Mouse (Mus musculus) left cerebral cortex, postnatal 10 days (tissue): Measurements from ENCODE around the gene Cplx3. TPM values are rescaled to one million over a fixed set of nuclear protein-coding genes. Genes with fewer than 3 reads are reported as not detected.

Source experiments
- DNase-seq, 2 experiments: peaks; one replicate each; pipeline ENCODE4 v3.0.0; 2021 to 2022; ENCODE audit warnings: low spot score in 2 of 2, mixed read lengths in 1 of 2; ENCODE audit errors: extremely low spot score in 1 of 2
- intact Hi-C: fragments of 180-260 bp; cut with DNase I; formaldehyde crosslinking; loops from one replicate; pipeline ENCODE4 v1.15.1; 2025
- total RNA-seq, 2 experiments: library from RNA; stranded (reverse); gene quantifications; 2 replicates each; pipeline ENCODE4 v1.2.3; 2021

Gene Cplx3
- total RNA-seq, 2 experiments from 2014 or later, result 15.6 to 17.8 TPM

DNA sequence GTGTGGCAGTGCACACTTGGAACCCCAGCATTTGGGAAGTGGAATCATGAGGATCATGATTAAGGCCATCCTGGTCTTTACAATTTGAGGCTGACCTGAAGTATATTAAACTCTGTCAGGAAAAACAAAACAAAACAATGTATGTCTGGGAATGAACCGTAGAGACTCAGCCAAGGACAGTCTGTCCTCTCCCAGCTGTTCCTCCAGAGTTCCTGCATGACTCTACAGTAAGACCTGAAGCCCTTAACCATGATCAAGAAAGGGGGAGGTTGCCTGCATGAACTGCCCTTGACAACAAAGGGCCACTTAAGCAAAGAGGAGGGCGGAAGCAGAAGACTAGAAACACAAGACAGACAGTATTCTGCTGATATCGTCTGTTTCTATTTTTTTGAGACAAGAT lies 30.5 kb downstream of the Cplx3 start:
- intact Hi-C loops, result no loop called here
- DNase-seq, result no peak

DNA sequence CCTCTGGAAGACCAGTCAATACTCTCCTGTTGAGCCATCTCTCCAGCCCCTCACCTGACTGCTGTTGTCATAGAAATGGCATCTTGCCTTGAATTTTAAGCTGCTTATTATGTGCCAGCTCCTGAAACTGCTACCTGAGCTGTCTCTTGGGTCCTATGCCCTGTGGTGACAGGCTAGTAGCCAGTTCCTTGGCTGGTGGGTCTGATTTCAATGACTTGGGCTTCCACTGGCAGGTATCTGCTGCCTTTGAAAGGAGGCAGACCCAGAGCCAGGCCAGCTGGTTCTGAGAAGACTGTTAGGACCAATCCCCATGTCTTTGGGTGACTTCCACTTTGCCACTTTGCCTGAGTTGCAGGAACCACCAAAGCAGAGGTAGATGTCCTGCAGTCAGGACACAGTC lies 31.7 kb downstream of the Cplx3 start:
- DNase-seq, result no peak
- intact Hi-C loops, result no loop called here

DNA sequence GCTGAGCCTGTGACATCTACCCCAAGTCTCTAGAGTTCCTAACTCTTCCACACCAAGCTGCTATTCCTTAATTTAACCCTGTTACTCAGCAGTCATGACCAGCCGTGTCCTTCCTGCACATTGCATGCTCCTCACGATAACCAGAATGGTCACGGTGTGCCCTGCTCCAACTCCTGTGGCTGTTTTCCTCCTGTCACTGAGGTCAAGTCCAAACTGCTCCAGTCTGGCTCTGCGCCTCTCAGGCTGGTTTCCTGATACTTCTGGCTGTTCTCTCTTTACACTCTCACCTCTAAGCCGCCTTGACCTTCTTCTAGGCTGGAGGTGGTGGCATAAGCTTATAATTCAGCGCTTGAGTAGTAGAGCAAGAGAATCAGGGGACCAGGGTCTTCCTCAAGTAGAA lies 37.6 kb downstream of the Cplx3 start:
- DNase-seq, result no peak
- intact Hi-C loops, result no loop called here

DNA sequence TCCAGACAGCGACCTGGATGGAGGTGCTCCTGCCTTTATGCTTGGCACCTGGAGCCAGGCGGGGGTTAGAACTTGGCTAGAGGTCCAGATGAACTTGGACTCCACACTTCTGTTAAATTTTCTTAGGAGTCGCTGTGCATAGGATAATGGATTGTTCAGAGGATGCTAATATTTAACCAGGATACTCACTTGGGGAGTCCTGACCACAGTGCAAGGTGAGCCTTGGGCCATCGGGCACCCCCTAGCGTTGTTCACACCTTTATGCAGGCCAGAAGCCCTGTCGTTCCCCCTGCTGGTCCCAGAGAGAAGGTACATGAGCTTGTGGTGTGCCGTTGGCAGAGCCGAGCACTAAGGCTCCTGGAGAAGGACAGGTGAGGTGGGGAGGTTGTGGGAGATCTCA lies 39.2 kb downstream of the Cplx3 start:
- no peak for DNase-seq
- intact Hi-C loops, result no loop called here

DNA sequence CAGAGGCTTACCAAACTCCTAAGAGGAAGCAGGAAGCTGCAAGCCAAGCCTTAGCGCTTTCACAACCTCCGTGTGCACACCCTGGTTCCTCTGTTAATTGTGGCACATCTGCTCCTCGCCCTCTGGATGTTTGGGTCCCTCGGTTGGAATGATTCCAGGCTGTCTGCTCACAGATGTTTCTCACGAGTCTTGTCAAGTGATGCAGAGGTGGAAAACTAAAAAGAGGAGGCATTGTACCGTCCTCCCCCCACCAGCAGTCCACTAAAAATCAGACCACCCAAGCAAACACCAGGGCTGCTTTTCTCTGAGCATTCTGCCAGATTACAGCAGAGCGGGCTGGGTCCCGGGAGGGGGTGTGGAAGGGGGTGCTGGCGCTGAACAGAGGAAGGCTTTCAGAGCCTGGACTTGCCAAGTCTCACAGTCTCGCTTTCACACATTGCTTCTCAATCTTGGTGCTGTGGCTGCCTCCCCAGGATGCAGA lies 40.3 kb downstream of the Cplx3 start:
- intact Hi-C loops, result no loop called here
- DNase-seq, result peak; percentile 76 to 81

DNA sequence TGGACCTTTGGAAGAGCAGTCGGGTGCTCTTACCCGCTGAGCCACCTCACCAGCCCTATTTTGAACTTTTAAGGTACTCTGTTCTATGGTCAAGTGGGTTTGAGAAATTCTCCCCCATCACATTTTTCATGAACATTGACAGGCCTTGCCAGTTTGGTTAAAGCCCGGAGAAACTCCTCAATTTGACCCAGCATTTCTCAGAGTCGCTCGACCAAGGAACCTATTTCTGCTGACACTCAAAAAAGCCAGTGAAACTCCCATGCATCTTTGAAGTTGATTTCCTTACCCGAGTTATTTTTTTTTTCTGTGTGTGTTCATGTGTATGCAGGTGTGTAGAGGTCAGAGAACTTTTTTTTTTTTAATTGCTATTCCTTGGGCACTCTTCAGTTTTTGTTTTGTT lies 41.5 kb downstream of the Cplx3 start:
- intact Hi-C loops, result no loop called here
- no peak for DNase-seq

DNA sequence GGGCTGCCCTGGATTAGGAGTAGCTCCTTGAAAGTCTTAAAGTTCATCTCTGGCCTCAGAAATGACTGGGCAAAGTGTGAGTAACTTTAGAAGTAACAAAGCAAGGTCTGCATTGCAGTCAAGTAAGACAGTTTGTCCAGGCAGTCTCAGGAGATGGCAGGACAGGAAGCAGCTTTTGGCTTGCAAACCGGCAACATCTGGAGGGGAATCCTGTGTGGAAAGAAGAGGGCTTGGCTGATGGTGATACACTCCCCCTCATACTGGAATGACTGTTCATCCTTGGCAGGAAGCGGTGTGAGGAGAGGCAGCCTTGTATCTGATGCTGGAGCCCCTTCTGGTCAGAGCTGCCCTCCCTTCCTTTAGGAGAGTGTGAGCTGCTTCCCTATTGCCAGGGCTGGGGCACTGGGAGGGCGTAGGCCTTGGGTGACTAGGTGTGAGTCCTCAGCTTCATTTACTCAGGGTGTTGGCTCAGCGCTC lies 43.1 kb downstream of the Cplx3 start:
- intact Hi-C loops, result no loop called here
- DNase-seq, result peak in 1 of 2 experiments; percentile 53

DNA sequence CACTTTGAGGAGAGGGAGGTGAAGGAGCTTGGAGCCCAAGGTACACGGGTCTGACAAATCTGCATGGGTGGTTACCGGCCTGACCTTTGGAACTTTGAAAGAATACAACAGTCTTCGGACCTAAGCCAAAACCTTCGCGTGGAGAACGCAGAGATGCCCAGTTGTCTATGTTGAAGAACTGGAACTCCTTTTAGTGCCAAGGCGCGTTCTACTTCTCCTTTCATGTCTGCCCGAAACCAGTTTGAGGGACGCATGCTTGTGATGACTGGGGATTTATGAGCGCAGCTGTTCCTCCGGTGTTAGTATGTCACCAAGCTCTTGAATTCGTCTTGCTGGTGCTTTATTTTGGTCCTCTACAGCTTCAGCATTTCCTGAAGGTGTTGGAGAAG lies 44.4 kb downstream of the Cplx3 start:
- no peak for DNase-seq
- intact Hi-C loops, result no loop called here

DNA sequence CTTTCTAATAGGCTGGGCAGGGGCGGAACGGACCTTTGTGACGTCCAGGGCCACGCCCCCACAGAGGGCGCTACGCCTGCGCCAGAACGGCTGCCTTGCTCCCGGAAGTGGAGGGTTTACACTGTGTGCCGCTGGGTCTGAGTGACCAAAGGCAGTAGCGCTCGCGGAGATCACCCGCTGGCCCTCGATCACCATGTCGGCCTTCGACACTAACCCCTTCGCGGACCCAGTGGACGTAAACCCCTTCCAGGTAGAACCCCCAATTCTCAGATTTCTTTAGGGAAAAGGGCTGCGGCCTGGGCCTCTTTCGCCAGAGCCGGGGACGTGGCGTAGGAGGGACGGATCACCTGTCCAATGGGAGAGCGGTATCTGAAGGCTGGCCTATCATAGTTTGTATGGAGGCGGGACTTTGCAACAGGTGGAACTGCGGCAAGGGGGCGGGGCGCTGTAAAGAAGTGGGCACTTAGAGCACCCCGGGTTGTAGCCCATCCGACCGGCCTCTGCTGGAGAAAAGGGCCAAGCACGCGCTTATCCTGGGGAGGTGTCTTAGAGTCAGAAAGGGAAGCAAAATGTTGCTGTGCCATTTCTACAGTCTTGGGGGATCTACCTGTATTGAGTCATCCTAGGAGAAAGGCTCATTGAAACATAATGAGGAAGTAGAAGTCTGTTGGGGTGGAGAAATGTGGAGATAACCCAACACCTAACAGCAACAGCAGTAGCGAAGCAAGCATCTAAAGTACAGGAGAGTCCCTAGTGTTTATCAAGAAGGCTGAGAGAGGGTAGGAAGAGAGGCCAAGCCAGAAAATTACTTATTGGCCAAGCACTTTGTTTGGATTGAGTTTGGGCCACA lies 45.0 kb downstream of the Cplx3 start, which contains the start of gene Scamp2:
TSS of gene Scamp2 (plus strand) at position 83 of the 850 bp plus-strand sequence.
- DNase-seq, result peak; percentile 91 to 95
- intact Hi-C loops, result no loop called here

DNA sequence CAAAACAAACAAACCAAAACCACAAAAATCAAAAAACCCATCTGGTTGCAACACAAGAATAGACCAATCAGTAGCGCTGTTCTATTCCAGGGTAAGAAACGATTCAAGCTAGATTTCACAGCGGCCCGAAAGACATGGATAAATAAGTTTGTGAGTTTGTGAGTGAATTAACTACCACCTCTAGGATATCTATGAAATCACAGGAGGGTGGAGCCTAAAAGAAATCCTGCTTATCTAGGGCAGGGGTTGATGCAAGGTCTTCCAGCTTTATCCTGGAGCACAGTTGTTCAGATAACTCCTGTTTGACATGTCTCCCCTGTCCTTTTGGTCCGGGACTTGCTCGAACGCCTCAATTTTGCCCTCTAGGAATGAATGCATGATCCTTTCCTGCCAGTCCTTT lies 45.8 kb downstream of the Cplx3 start:
- DNase-seq, result no peak
- intact Hi-C loops, result no loop called here

DNA sequence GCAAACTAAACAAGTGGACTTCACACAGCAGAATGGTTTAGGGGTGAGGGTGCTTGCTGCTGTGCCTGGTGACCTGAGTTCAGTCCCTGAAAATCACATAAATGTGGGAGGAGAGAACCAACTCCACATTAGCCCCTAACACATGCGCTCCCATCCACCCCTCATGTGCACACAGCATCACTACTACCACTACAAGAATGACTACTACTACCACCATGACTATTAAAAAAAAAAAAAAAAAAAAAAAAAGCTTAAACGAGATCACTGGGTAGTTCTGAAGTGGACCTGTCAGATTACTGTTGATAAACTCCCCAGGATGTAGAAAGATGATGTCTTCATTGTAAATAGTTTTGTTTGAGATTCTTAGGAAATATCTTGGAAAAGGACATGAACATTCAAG lies 46.5 kb downstream of the Cplx3 start:
- DNase-seq, result no peak
- intact Hi-C loops, result no loop called here

DNA sequence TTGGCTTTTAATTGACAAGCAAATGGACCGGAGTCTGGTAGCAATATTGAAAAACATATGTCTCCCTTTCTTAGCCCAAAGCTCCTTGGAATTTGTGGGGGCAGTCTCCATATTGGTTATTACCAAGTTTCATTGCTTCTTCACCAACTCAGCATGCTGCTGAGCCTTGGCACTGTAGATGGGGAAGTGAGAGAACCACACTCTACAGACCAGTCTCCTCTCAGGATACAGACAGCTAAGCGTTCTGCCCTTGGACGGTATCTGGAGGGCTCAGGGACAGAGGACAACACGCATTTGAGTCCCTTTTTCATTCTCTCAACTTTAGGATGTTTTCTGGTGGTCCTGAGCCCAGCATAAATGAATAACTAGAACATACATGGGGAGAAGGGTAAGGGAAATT lies 47.5 kb downstream of the Cplx3 start:
- DNase-seq, result no peak
- intact Hi-C loops, result no loop called here

DNA sequence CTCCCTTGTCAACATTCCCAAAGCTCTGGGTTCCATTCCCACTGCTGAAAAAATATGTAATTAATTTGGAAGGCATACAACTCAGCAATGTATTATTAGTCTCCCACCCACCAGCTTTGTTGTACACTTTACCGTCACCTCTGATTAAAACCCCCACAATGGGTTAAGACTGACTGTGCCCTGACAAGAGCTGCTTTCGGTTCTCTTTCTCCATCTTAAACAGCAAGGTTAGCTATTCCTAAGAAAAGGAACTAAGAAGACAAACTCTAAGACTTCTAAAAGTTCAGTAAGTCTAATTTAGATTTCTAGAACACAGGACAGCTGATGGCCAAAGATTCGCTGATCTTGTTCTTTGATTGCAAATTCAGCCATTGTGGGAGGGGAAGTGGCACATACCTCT lies 48.9 kb downstream of the Cplx3 start:
- no peak for DNase-seq
- intact Hi-C loops, result no loop called here

DNA sequence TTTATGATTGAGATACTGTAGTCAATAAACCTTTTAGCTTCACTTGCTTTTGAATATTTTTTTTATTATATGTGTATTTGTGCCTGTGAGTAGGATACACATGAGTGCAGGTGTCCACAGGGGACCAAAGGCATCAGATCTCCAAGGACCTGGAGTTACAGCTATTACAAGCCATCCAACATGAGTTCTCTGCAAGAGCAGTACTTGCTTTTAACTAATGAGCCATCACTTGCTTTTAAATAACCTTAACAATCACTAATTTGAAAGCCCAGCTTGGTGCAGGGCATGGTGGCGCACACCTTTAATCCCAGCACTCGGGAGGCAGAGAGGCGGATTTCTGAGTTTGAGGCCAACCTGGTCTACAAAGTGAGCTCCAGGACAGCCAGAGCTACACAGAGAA lies 51.3 kb downstream of the Cplx3 start:
- no peak for DNase-seq
- intact Hi-C loops, result no loop called here

DNA sequence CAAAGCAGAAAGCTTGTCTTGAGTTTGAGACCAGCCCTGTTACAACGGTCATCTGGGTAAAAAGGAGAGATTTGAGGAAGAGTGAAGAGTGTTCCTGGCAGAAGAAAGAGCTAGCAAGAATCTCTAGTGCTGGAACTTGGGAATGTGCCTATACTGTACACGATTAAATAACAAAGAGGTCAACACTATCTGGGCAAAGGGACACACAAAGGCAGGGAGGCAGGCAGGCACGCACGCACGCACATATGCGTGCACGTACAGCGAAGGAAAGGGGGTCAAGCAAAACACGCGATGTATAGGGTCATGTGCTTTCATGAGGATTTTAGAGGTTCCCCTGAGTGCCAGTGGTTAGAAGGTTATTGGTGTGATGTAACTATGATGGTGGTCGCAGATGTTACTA lies 53.0 kb downstream of the Cplx3 start:
- intact Hi-C loops, result no loop called here
- DNase-seq, result no peak

DNA sequence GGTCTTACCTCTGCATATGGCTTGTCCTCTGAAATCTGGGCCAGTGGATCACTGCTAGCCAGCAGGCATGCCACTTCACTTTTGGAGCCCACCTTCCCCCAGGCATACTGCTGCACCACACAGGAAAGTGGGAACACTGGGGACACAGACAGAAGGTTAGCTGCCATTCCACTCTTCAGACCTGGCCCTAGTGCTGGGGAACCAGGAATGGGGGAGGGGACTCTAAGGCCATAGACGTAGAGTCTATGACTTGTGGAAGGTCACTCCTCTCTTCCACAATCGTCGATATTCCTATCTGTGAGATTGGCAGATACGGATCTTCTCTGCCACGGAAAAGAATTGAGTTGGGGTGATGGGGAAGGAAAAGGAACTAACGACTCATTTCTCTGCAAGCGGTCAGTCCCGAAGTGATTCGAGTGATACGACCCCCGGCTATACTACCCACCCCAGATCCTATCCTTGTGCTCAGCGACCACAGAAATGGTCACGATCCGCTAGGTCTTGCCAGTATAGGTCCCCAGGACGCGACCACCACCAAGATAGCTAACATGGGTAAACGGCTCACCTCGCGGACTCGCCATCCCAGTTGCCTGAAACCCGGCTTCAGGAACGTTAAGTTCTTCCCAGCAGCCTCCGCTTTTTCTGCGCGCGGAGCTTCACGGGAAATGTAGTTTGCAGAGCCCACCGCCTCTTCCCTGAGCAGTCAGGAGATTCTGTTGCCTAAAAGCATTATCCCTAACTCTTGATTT lies 53.8 kb downstream of the Cplx3 start, which contains the start of gene Mpi:
TSS of gene Mpi (minus strand) at position 625 of the 749 bp plus-strand sequence.
- peak; percentile 76 to 82 for DNase-seq
- intact Hi-C loops, result no loop called here

DNA sequence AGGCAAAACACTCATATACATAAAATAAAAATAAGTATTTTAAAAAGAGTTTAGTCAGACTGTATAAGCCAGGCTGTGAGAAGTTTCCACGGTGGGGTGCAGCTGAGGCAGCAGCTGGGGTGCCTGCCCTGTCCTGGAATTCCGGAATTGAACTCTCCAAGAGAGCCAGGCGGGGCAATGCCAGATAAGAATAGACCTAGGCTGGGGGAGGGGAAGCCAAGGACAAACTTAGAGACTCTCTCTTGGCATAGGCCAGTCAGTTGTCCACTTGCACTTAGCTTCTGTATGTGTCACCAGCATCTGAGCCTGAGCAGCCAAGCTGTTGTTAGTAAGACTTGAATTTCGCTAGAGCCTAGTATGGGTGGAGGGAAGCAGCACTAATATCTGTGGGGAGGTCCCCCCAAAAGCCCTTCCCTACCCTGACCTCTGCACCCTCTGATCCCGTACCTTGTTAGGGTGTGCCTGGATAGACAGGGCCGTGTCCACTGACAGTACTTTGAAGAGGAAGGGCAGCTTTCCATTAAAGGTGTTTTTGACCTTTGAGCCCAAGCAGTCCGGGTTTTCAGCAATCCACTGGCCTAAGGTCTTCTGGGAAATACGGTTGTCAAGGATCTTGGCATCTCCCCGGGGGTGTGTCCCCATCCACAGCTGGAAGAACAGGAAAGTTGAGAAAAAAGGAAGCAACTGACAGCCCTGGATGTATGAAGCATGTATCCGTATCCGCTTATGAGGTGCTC lies 55.8 kb downstream of the Cplx3 start:
- intact Hi-C loops, result no loop called here
- DNase-seq, result no peak
